Mouse (Mus musculus) frontal cortex, postnatal 36 days (tissue): ENCODE data around the gene Tmem151b.
A peak's percentile ranks its signal among the peaks of the same experiment; 100 is the strongest.

ENCODE experiments used
- DNase-seq, 2 experiments: peaks; one replicate each; pipeline ENCODE4 v3.0.0; 2022; ENCODE audit warnings: low spot score in 2 of 2

The Tmem151b gene

GRCm38 (mm10) chr17:45584096-45584896 is 34.8 kb upstream of the Tmem151b start:
- peak in 1 of 2 experiments; percentile 63 for DNase-seq

- DNase-seq = no peak
These were observed 33.4 kb upstream of the Tmem151b start for GRCm38 (mm10) chr17:45582715-45583355.

GRCm38 (mm10) chr17:45582188-45582587 is 32.7 kb upstream of the Tmem151b start:
- no peak for DNase-seq

GRCm38 (mm10) chr17:45581567-45581983 is 32.1 kb upstream of the Tmem151b start:
- peak in 1 of 2 experiments; percentile 65 for DNase-seq

- no peak for DNase-seq
These were observed 31.5 kb upstream of the Tmem151b start for GRCm38 (mm10) chr17:45580958-45581477.

GRCm38 (mm10) chr17:45579554-45579953 is 30.1 kb upstream of the Tmem151b start:
- no peak for DNase-seq

GRCm38 (mm10) chr17:45578843-45579242 is 29.4 kb upstream of the Tmem151b start:
- no peak for DNase-seq

- no peak for DNase-seq
These were observed 28.8 kb upstream of the Tmem151b start for GRCm38 (mm10) chr17:45578242-45578641.

GRCm38 (mm10) chr17:45575123-45575897 is 25.8 kb upstream of the Tmem151b start:
- DNase-seq = no peak

- DNase-seq = peak; percentile 87 to 89
These were observed 24.8 kb upstream of the Tmem151b start for GRCm38 (mm10) chr17:45574129-45574761.

GRCm38 (mm10) chr17:45573780-45574123 is 24.3 kb upstream of the Tmem151b start:
- peak; percentile 97 to 98 for DNase-seq

GRCm38 (mm10) chr17:45573087-45573779 is 23.8 kb upstream of the Tmem151b start, which contains the start of gene Hsp90ab1:
TSS of gene Hsp90ab1 (minus strand) at chr17:45573271.
- DNase-seq = peak; percentile 99

GRCm38 (mm10) chr17:45572103-45573086 is 22.9 kb upstream of the Tmem151b start:
- peak; percentile 74 to 76 for DNase-seq

- no peak for DNase-seq
These were observed 20.5 kb upstream of the Tmem151b start for GRCm38 (mm10) chr17:45569999-45570398.

- no peak for DNase-seq
These were observed 19.5 kb upstream of the Tmem151b start for GRCm38 (mm10) chr17:45568990-45569389.

- DNase-seq = peak in 1 of 2 experiments; percentile 52
These were observed 17.7 kb upstream of the Tmem151b start for GRCm38 (mm10) chr17:45567162-45567601.

GRCm38 (mm10) chr17:45566360-45567161 is 17.1 kb upstream of the Tmem151b start:
- DNase-seq = no peak

- no peak for DNase-seq
These were observed 16.5 kb upstream of the Tmem151b start for GRCm38 (mm10) chr17:45566031-45566359.

GRCm38 (mm10) chr17:45565103-45565502 is 15.6 kb upstream of the Tmem151b start:
- DNase-seq = no peak
